Mouse (Mus musculus): ENCODE results near the gene Mib2. TPM values are rescaled to one million over a fixed set of nuclear protein-coding genes. Genes with fewer than 3 reads are reported as not detected.

Mib2 gene
- total and polyA plus RNA-seq, 2 experiments from 2014 or later, result 9.9 to 27.3 TPM

GRCm38 (mm10) chr4:155613264-155613663, 55.7 kb downstream of the Mib2 start:
- Histone ChIP-seq H3K9me3 (replicated peaks; ENCODE audit: control insufficient read depth, low read length) (no peaks in the 10 kb centered on the region), H3K4me1 (ENCODE audit: control insufficient read depth, insufficient read depth) (no peaks in the 10 kb centered on the region), H3K4me2 (ENCODE audit: low read depth, low read length) (no peak overlapping the region), H3K36me3 (replicated peaks; ENCODE audit: control insufficient read depth, insufficient read depth, low read length) (peaks cover 78% of the 10 kb centered on the region), H3K9ac (replicated peaks; ENCODE audit: low read depth, low read length) (no peak overlapping the region), H3K27me3 (ENCODE audit: control insufficient read depth, insufficient read depth, low read length) (no peaks in the 10 kb centered on the region), H3K27ac (ENCODE audit: low read depth) (no peak overlapping the region), H3K4me3 (ENCODE audit: low read depth, low read length) (no peak overlapping the region)
- 90% methylated on average over 3 of the region's 3 CpGs for WGBS
- no peak for DNase-seq (ENCODE audit: low spot score)
- no peak for ATAC-seq (ENCODE audit: insufficient read depth, low read depth)
- TF ChIP-seq EP300 (IDR thresholded peaks at IDR 0.05; ENCODE audit: low read depth), result no peak
- TF ChIP-seq CTCF (IDR thresholded peaks at IDR 0.05; ENCODE audit: low read depth), result no peak

- Histone ChIP-seq H3K36me3 (replicated peaks; ENCODE audit: control insufficient read depth, insufficient read depth, low read length) (peaks cover 65% of the 10 kb centered on the region), H3K4me1 (ENCODE audit: control insufficient read depth, insufficient read depth) (no peaks in the 10 kb centered on the region), H3K4me2 (ENCODE audit: low read depth, low read length) (no peak overlapping the region), H3K9ac (replicated peaks; ENCODE audit: low read depth, low read length) (no peak overlapping the region), H3K4me3 (ENCODE audit: low read depth, low read length) (no peak overlapping the region), H3K27ac (ENCODE audit: low read depth) (no peak overlapping the region), H3K27me3 (ENCODE audit: control insufficient read depth, insufficient read depth, low read length) (no peaks in the 10 kb centered on the region), H3K9me3 (replicated peaks; ENCODE audit: control insufficient read depth, low read length) (no peaks in the 10 kb centered on the region)
- TF ChIP-seq CTCF (IDR thresholded peaks at IDR 0.05; ENCODE audit: low read depth) (no peak), EP300 (IDR thresholded peaks at IDR 0.05; ENCODE audit: low read depth) (no peak)
- ATAC-seq (ENCODE audit: insufficient read depth, low read depth) (no peak), DNase-seq (ENCODE audit: low spot score) (no peak)
- 74% methylated on average over 3 of the region's 3 CpGs for WGBS
Observed at GRCm38 (mm10) chr4:155611860-155612259, 57.1 kb downstream of the Mib2 start.

- no peak overlapping the region for H3K4me3 ChIP-seq (ENCODE audit: low read depth, low read length)
Observed at GRCm38 (mm10) chr4:155606825-155607224, 62.2 kb downstream of the Mib2 start.

GRCm38 (mm10) chr4:155605132-155605531, 63.9 kb downstream of the Mib2 start:
- DNase-seq (ENCODE audit: low spot score), result no peak
- no peak for ATAC-seq (ENCODE audit: insufficient read depth, low read depth)
- TF ChIP-seq CTCF (IDR thresholded peaks at IDR 0.05; ENCODE audit: low read depth) (no peak), EP300 (IDR thresholded peaks at IDR 0.05; ENCODE audit: low read depth) (no peak)
- Histone ChIP-seq H3K27me3 (ENCODE audit: control insufficient read depth, insufficient read depth, low read length) (no peaks in the 10 kb centered on the region), H3K9ac (replicated peaks; ENCODE audit: low read depth, low read length) (no peak overlapping the region), H3K27ac (ENCODE audit: low read depth) (no peak overlapping the region), H3K36me3 (replicated peaks; ENCODE audit: control insufficient read depth, insufficient read depth, low read length) (peaks cover 15% of the 10 kb centered on the region), H3K4me2 (ENCODE audit: low read depth, low read length) (no peak overlapping the region), H3K9me3 (replicated peaks; ENCODE audit: control insufficient read depth, low read length) (no peaks in the 10 kb centered on the region), H3K4me1 (ENCODE audit: control insufficient read depth, insufficient read depth) (no peaks in the 10 kb centered on the region), H3K4me3 (ENCODE audit: low read depth, low read length) (no peak overlapping the region)
- WGBS, result 89% methylated on average over 4 of the region's 4 CpGs

More at GRCm38 (mm10) chr4:155606825-155607224, 62.2 kb downstream of the Mib2 start:
- H3K36me3 ChIP-seq (replicated peaks; ENCODE audit: control insufficient read depth, insufficient read depth, low read length), result peaks cover 30% of the 10 kb centered on the region
- no peak overlapping the region for H3K4me2 ChIP-seq (ENCODE audit: low read depth, low read length)
- no peak overlapping the region for H3K9ac ChIP-seq (replicated peaks; ENCODE audit: low read depth, low read length)
- 83% methylated on average over 2 of the region's 2 CpGs for WGBS
- ATAC-seq (ENCODE audit: insufficient read depth, low read depth) (no peak), DNase-seq (ENCODE audit: low spot score) (no peak)
- no peaks in the 10 kb centered on the region for H3K4me1 ChIP-seq (ENCODE audit: control insufficient read depth, insufficient read depth)
- H3K9me3 ChIP-seq (replicated peaks; ENCODE audit: control insufficient read depth, low read length), result no peaks in the 10 kb centered on the region
- H3K27me3 ChIP-seq (ENCODE audit: control insufficient read depth, insufficient read depth, low read length), result no peaks in the 10 kb centered on the region
- no peak overlapping the region for H3K27ac ChIP-seq (ENCODE audit: low read depth)
- TF ChIP-seq EP300 (IDR thresholded peaks at IDR 0.05; ENCODE audit: low read depth) (no peak), CTCF (IDR thresholded peaks at IDR 0.05; ENCODE audit: low read depth) (no peak)

Other genes starting within 250 kb of the Mib2 start
- gene Tmem52, start 200.1 kb downstream of the Mib2 start, total RNA-seq (2014; rRNA removed; ENCODE audit: low replicate concordance), result not detected in 2 replicates
- gene Tmem52, start 200.1 kb downstream of the Mib2 start, polyA plus RNA-seq (2015; fragmentation: Nextera tagmentation; extraction: Ambion mirVana), result 0.12 TPM in 1 of 2 replicates, not detected in the other
- 158 and 184 TPM in 2 replicates for gene Gnb1, start 177.8 kb downstream of the Mib2 start, total RNA-seq (2014; rRNA removed; ENCODE audit: low replicate concordance)
- 249 and 255 TPM in 2 replicates for gene Gnb1, start 177.8 kb downstream of the Mib2 start, polyA plus RNA-seq (2015; fragmentation: Nextera tagmentation; extraction: Ambion mirVana)
- 48.0 and 52.7 TPM in 2 replicates for gene Nadk, start 106.8 kb downstream of the Mib2 start, total RNA-seq (2014; rRNA removed; ENCODE audit: low replicate concordance)
- gene Nadk, start 106.8 kb downstream of the Mib2 start, polyA plus RNA-seq (2015; fragmentation: Nextera tagmentation; extraction: Ambion mirVana), result 36.0 and 37.4 TPM in 2 replicates
- gene Slc35e2, start 67.8 kb downstream of the Mib2 start, total RNA-seq (2014; rRNA removed; ENCODE audit: low replicate concordance), result 11.8 and 14.4 TPM in 2 replicates
- 3.6 and 4.4 TPM in 2 replicates for gene Slc35e2, start 67.8 kb downstream of the Mib2 start, polyA plus RNA-seq (2015; fragmentation: Nextera tagmentation; extraction: Ambion mirVana)
- gene Cdk11b, start 44.3 kb downstream of the Mib2 start, total RNA-seq (2014; rRNA removed; ENCODE audit: low replicate concordance), result 8.7 and 15.3 TPM in 2 replicates
- 36.8 TPM in 2 replicates for gene Cdk11b, start 44.3 kb downstream of the Mib2 start, polyA plus RNA-seq (2015; fragmentation: Nextera tagmentation; extraction: Ambion mirVana)
- not detected in 2 replicates for gene Gm10563, start 23.8 kb downstream of the Mib2 start, total RNA-seq (2014; rRNA removed; ENCODE audit: low replicate concordance)
- gene Gm10563, start 23.8 kb downstream of the Mib2 start, polyA plus RNA-seq (2015; fragmentation: Nextera tagmentation; extraction: Ambion mirVana), result not detected in 2 replicates
- gene Mmp23, start 15.8 kb downstream of the Mib2 start, total RNA-seq (2014; rRNA removed; ENCODE audit: low replicate concordance), result 66.6 and 76.6 TPM in 2 replicates
- 49.8 and 49.9 TPM in 2 replicates for gene Mmp23, start 15.8 kb downstream of the Mib2 start, polyA plus RNA-seq (2015; fragmentation: Nextera tagmentation; extraction: Ambion mirVana)
- gene Fndc10, start 25.1 kb upstream of the Mib2 start, total RNA-seq (2014; rRNA removed; ENCODE audit: low replicate concordance), result 4.1 and 9.7 TPM in 2 replicates
- gene Fndc10, start 25.1 kb upstream of the Mib2 start, polyA plus RNA-seq (2015; fragmentation: Nextera tagmentation; extraction: Ambion mirVana), result 1.8 and 2.1 TPM in 2 replicates
- 83.6 and 95.7 TPM in 2 replicates for gene Ssu72, start 35.6 kb upstream of the Mib2 start, total RNA-seq (2014; rRNA removed; ENCODE audit: low replicate concordance)
- gene Ssu72, start 35.6 kb upstream of the Mib2 start, polyA plus RNA-seq (2015; fragmentation: Nextera tagmentation; extraction: Ambion mirVana), result 106 TPM in 2 replicates
- 0.57 and 1.7 TPM in 2 replicates for gene Tmem240, start 65.6 kb upstream of the Mib2 start, total RNA-seq (2014; rRNA removed; ENCODE audit: low replicate concordance)
- gene Tmem240, start 65.6 kb upstream of the Mib2 start, polyA plus RNA-seq (2015; fragmentation: Nextera tagmentation; extraction: Ambion mirVana), result 0.41 and 0.48 TPM in 2 replicates
- gene Atad3a, start 91.9 kb upstream of the Mib2 start, total RNA-seq (2014; rRNA removed; ENCODE audit: low replicate concordance), result 123 and 128 TPM in 2 replicates
- gene Atad3a, start 91.9 kb upstream of the Mib2 start, polyA plus RNA-seq (2015; fragmentation: Nextera tagmentation; extraction: Ambion mirVana), result 85.3 and 99.3 TPM in 2 replicates
- gene Vwa1, start 105.5 kb upstream of the Mib2 start, total RNA-seq (2014; rRNA removed; ENCODE audit: low replicate concordance), result 15.5 and 20.0 TPM in 2 replicates
- gene Vwa1, start 105.5 kb upstream of the Mib2 start, polyA plus RNA-seq (2015; fragmentation: Nextera tagmentation; extraction: Ambion mirVana), result 7.1 and 7.5 TPM in 2 replicates
- gene Tmem88b, start 116.7 kb upstream of the Mib2 start, total RNA-seq (2014; rRNA removed; ENCODE audit: low replicate concordance), result 3.4 and 4.2 TPM in 2 replicates
- 2.5 and 2.9 TPM in 2 replicates for gene Tmem88b, start 116.7 kb upstream of the Mib2 start, polyA plus RNA-seq (2015; fragmentation: Nextera tagmentation; extraction: Ambion mirVana)
- not detected in 2 replicates for gene Ankrd65, start 121.2 kb upstream of the Mib2 start, total RNA-seq (2014; rRNA removed; ENCODE audit: low replicate concordance)
- gene Ankrd65, start 121.2 kb upstream of the Mib2 start, polyA plus RNA-seq (2015; fragmentation: Nextera tagmentation; extraction: Ambion mirVana), result 0.26 TPM in 1 of 2 replicates, not detected in the other
- 32.2 and 91.4 TPM in 2 replicates for gene Mrpl20, start 133.7 kb upstream of the Mib2 start, total RNA-seq (2014; rRNA removed; ENCODE audit: low replicate concordance)
- 188 and 207 TPM in 2 replicates for gene Mrpl20, start 133.7 kb upstream of the Mib2 start, polyA plus RNA-seq (2015; fragmentation: Nextera tagmentation; extraction: Ambion mirVana)
- gene Ccnl2, start 143.3 kb upstream of the Mib2 start, total RNA-seq (2014; rRNA removed; ENCODE audit: low replicate concordance), result 58.7 and 80.7 TPM in 2 replicates
- gene Ccnl2, start 143.3 kb upstream of the Mib2 start, polyA plus RNA-seq (2015; fragmentation: Nextera tagmentation; extraction: Ambion mirVana), result 79.6 and 83.0 TPM in 2 replicates
- 122 and 146 TPM in 2 replicates for gene Aurkaip1, start 162.1 kb upstream of the Mib2 start, total RNA-seq (2014; rRNA removed; ENCODE audit: low replicate concordance)
- 155 TPM in 2 replicates for gene Aurkaip1, start 162.1 kb upstream of the Mib2 start, polyA plus RNA-seq (2015; fragmentation: Nextera tagmentation; extraction: Ambion mirVana)
- gene Mxra8, start 170.5 kb upstream of the Mib2 start, total RNA-seq (2014; rRNA removed; ENCODE audit: low replicate concordance), result 99.5 and 113 TPM in 2 replicates
- gene Mxra8, start 170.5 kb upstream of the Mib2 start, polyA plus RNA-seq (2015; fragmentation: Nextera tagmentation; extraction: Ambion mirVana), result 57.8 and 62.6 TPM in 2 replicates
- gene Dvl1, start 178.2 kb upstream of the Mib2 start, total RNA-seq (2014; rRNA removed; ENCODE audit: low replicate concordance), result 49.5 and 76.4 TPM in 2 replicates
- 2.8 and 2.9 TPM in 2 replicates for gene Dvl1, start 178.2 kb upstream of the Mib2 start, polyA plus RNA-seq (2015; fragmentation: Nextera tagmentation; extraction: Ambion mirVana)
- 0.11 and 0.19 TPM in 2 replicates for gene Tas1r3, start 194.2 kb upstream of the Mib2 start, total RNA-seq (2014; rRNA removed; ENCODE audit: low replicate concordance)
- gene Tas1r3, start 194.2 kb upstream of the Mib2 start, polyA plus RNA-seq (2015; fragmentation: Nextera tagmentation; extraction: Ambion mirVana), result 0.04 and 0.05 TPM in 2 replicates
- 9.8 and 11.8 TPM in 2 replicates for gene Cptp, start 200.2 kb upstream of the Mib2 start, total RNA-seq (2014; rRNA removed; ENCODE audit: low replicate concordance)
- 7.0 and 7.2 TPM in 2 replicates for gene Cptp, start 200.2 kb upstream of the Mib2 start, polyA plus RNA-seq (2015; fragmentation: Nextera tagmentation; extraction: Ambion mirVana)
- gene Ints11, start 200.3 kb upstream of the Mib2 start, total RNA-seq (2014; rRNA removed; ENCODE audit: low replicate concordance), result 19.0 and 25.1 TPM in 2 replicates
- gene Ints11, start 200.3 kb upstream of the Mib2 start, polyA plus RNA-seq (2015; fragmentation: Nextera tagmentation; extraction: Ambion mirVana), result 20.0 and 21.6 TPM in 2 replicates
- gene Pusl1, start 222.6 kb upstream of the Mib2 start, total RNA-seq (2014; rRNA removed; ENCODE audit: low replicate concordance), result 31.3 and 33.9 TPM in 2 replicates
- 20.1 and 22.3 TPM in 2 replicates for gene Pusl1, start 222.6 kb upstream of the Mib2 start, polyA plus RNA-seq (2015; fragmentation: Nextera tagmentation; extraction: Ambion mirVana)
- 16.3 and 31.2 TPM in 2 replicates for gene Acap3, start 222.6 kb upstream of the Mib2 start, total RNA-seq (2014; rRNA removed; ENCODE audit: low replicate concordance)
- gene Acap3, start 222.6 kb upstream of the Mib2 start, polyA plus RNA-seq (2015; fragmentation: Nextera tagmentation; extraction: Ambion mirVana), result 5.8 and 6.4 TPM in 2 replicates